Mouse (Mus musculus) stomach, embryonic 16.5 days (tissue): ENCODE measurements around the gene Yme1l1. TPM values are rescaled to one million over a fixed set of nuclear protein-coding genes. Genes with fewer than 3 reads are reported as not detected.

ENCODE experiments used
- ATAC-seq: fragments of 200-750 bp; cut with Nextera tagmentation; 2 replicates; pipeline ENCODE4 v1.8.0; 2017; ENCODE audit warnings: moderate number of reproducible peaks, moderate TSS enrichment; ENCODE audit not compliant: insufficient read depth, low FRiP score
- H3K27ac ChIP-seq: fragments of 300-500 bp; sonication (generic); 2 replicates; pipeline ENCODE4 v1.5.1; 2014; ENCODE audit warnings: low read length
- H3K27me3 ChIP-seq: fragments of 300-500 bp; sonication (generic); 2 replicates; pipeline ENCODE4 v1.6.1; 2014; ENCODE audit warnings: low read length, control low read depth, mixed read lengths; ENCODE audit not compliant: control insufficient read depth, insufficient read depth
- H3K36me3 ChIP-seq: fragments of 300-500 bp; sonication (generic); 2 replicates; pipeline ENCODE4 v1.6.1; 2014; ENCODE audit warnings: low read length; ENCODE audit not compliant: control insufficient read depth, insufficient read depth
- H3K4me1 ChIP-seq: fragments of 300-500 bp; sonication (generic); 2 replicates; pipeline ENCODE4 v1.6.1; 2014; ENCODE audit warnings: low read length, control low read depth, mixed read lengths; ENCODE audit not compliant: control insufficient read depth, insufficient read depth
- H3K4me2 ChIP-seq: fragments of 300-500 bp; sonication (generic); 2 replicates; pipeline ENCODE4 v1.6.1; 2014; ENCODE audit warnings: low read depth, low read length, mixed read lengths
- H3K4me3 ChIP-seq: fragments of 300-500 bp; sonication (generic); replicated peaks from 2 replicates; pipeline ENCODE4 v1.5.1; 2014; ENCODE audit warnings: mild to moderate bottlenecking, low read length
- H3K9ac ChIP-seq: fragments of 300-500 bp; sonication (generic); 2 replicates; pipeline ENCODE4 v1.6.1; 2014; ENCODE audit warnings: low read length
- H3K9me3 ChIP-seq: fragments of 300-500 bp; sonication (generic); replicated peaks from 2 replicates; pipeline ENCODE4 v1.6.1; 2016; ENCODE audit warnings: low read length, control low read depth; ENCODE audit not compliant: control insufficient read depth
- WGBS: fragments of 180-500 bp; shearing (Covaris S2); extraction: QIAGEN DNeasy Blood & Tissue Kit; methylation state at CpG from one replicate; pipeline ENCODE4 v1.1.7; 2014; 5-methylcytosine and 5-hydroxymethylcytosine counted together
- polyA plus RNA-seq: library from polyadenylated mRNA; unstranded; fragments of >200 nt; fragmentation: Nextera tagmentation; extraction: Ambion mirVana; gene quantifications from 2 replicates; pipeline ENCODE4 v1.2.1, GENCODE M21; 2015

Gene Yme1l1
- polyA plus RNA-seq, 1 experiment from 2014 or later = 73.4 TPM

DNA sequence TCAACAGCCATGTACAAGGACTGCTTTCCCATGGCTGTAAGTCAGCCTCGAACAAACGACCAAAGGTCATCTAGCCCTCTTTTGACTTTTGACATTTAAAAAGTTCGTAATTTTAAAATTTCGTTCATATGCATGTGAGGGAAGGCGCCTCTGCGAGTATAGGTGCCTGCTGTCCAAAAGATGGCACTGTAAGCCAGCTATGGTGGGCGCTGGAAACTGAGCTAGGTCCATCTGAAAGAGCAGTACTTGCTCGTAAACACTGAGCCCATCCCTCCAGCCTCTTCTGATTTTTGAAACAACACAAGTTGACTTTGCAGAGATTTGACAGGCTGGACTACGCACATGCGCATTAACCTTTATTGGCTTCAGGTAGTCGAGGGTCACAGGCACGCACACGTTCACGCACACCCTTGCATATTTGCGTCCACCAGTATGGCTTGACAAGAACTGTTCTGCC is 50.9 kb downstream of the Yme1l1 start, which contains the start of gene 4931423N10Rik:
Gene 4931423N10Rik, plus strand, starts transcription at position 407 of the 457 bp plus-strand sequence.
- 74% methylated on average over 15 of the region's 15 CpGs for WGBS
- H3K27ac ChIP-seq = no peak within 1 kb of the TSS
- no peaks in the 10 kb centered on the region for H3K9me3 ChIP-seq
- no peaks in the 10 kb centered on the region for H3K27me3 ChIP-seq
- no peaks in the 10 kb centered on the region for H3K4me1 ChIP-seq
- no peak within 1 kb of the TSS for H3K4me2 ChIP-seq
- no peak within 1 kb of the TSS for H3K4me3 ChIP-seq
- no peaks in the 10 kb centered on the region for H3K36me3 ChIP-seq
- no peak within 1 kb of the TSS for H3K9ac ChIP-seq
- ATAC-seq = no peak

DNA sequence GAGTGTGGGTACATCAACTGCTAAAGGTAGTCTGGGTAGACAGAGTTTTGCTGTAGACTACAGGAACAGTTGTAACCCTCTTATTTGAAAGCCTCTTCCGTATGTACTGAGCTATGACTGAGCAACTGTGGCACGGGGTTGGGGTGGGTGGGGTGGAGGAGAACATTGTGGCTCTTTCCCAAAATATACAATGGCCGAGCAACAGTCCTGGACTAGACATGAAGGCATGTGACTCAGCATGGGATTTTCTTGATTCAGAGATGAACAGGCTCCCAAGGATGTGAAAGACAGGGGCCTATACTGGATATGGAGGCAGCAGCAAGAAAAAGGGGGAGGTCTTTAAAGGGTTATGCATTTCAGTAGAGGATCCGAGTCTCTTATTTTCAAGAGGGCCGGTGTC is 57.5 kb downstream of the Yme1l1 start:
- 78% methylated on average over 5 of the region's 5 CpGs for WGBS
- no peak for ATAC-seq
- no peaks in the 10 kb centered on the region for H3K4me1 ChIP-seq

DNA sequence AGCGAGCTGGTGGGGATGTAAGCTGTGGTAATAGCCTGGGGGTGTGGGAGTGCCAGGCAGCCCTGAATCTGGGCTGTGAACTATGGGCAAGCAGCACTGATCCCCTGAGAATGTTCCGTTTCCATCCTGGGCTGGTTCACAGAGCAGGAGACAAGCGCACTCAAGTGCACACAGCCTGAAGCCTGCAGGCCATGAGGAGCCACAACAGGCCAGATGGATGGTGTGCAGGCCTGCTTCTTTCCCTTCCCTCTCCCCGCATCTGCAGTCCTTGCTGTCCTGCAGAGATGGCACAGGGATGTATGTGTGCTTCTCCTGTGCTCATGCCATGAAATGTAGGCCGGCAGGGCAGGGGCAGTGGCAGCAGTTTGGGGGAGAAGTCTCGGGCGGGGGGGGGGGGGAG is 69.0 kb downstream of the Yme1l1 start:
- Histone ChIP-seq H3K36me3 (no peaks in the 10 kb centered on the region), H3K27ac (no peak overlapping the region), H3K4me3 (no peak overlapping the region), H3K4me2 (no peak overlapping the region), H3K9me3 (no peaks in the 10 kb centered on the region), H3K27me3 (no peaks in the 10 kb centered on the region), H3K9ac (no peak overlapping the region), H3K4me1 (no peaks in the 10 kb centered on the region)
- 53% methylated on average over 6 of the region's 7 CpGs for WGBS
- ATAC-seq = no peak

More for the DNA sequence above, 57.5 kb downstream of the Yme1l1 start:
- Histone ChIP-seq H3K27ac (no peak overlapping the region), H3K36me3 (no peaks in the 10 kb centered on the region), H3K9me3 (no peaks in the 10 kb centered on the region), H3K4me2 (no peak overlapping the region), H3K4me3 (no peak overlapping the region), H3K9ac (no peak overlapping the region), H3K27me3 (no peaks in the 10 kb centered on the region)

DNA sequence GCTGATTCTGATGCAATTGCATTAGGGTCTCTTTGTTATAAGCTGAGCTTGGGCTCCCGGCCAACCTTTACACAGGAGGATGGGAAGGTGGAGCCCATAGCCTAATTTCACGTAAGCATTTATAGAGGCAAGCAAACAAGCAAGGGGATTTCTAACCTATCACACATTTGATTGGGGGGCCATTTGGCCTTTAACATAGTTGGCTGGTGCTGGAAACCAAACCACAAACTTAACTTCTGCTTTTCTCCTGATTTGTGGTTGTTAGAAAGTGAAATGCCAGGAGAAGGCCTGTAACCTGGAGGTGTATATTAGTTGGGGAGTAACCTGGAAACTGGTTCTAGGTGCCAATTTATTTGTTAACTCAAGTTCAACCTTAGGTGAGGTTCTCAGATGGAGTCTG is 72.3 kb downstream of the Yme1l1 start:
- Histone ChIP-seq H3K27ac (no peak overlapping the region), H3K4me3 (no peak overlapping the region), H3K9ac (no peak overlapping the region), H3K27me3 (no peaks in the 10 kb centered on the region), H3K9me3 (no peaks in the 10 kb centered on the region), H3K4me1 (no peaks in the 10 kb centered on the region), H3K36me3 (no peaks in the 10 kb centered on the region), H3K4me2 (no peak overlapping the region)
- ATAC-seq = no peak
- WGBS = 70% methylated on average over 2 of the region's 2 CpGs

DNA sequence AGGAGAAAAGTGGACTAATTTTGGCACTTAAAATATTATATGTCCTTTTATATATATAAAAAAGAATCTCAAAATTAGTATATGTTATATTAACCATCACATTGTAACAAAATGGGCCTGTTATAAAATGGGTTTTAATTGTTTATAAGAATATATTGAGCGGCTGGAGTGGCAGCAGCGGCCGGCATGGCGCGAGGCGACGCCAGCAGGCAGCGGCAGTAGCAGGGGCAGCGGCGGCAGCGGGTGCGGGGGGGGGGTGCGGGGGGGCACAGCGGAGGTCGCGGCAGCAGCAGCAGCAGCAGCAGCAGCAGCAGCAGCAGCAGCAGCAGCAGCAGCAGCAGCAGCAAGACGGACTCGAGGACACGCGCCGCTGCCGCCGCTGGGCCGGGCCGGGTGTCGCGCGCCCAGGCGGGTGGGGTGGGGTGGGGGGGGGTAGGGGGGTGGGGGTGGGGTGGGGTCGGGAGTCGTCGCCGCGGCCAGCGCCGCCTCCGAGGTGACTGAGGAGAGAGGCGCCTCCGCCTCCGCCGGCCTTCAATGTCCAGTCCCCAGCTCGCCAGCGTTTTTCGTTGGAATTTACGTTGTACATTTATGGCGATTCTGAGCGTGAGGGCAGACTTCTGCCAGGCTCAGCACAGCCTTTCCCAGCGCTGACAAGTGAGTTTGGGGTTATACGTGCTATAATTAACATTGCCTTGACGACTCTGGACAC is 78.0 kb downstream of the Yme1l1 start:
- Histone ChIP-seq H3K36me3 (no peaks in the 10 kb centered on the region), H3K9me3 (no peaks in the 10 kb centered on the region), H3K4me3 (peak overlapping the region; percentile 44), H3K9ac (peak overlapping the region; percentile 64), H3K4me1 (no peaks in the 10 kb centered on the region), H3K27ac (no peak overlapping the region), H3K4me2 (peak overlapping the region; percentile 78), H3K27me3 (no peaks in the 10 kb centered on the region)
- ATAC-seq = no peak; the same call in 1 of the 2 replicates
- WGBS = 1% methylated on average over 31 of the region's 50 CpGs

Other genes with a start within 250 kb of the Yme1l1 start
- 59.7 and 66.9 TPM in 2 replicates for gene Abi1, start 116.1 kb upstream of the Yme1l1 start, polyA plus RNA-seq
- 41.8 and 42.5 TPM in 2 replicates for gene Acbd5, start 88.2 kb upstream of the Yme1l1 start, polyA plus RNA-seq
- 8.2 and 10.1 TPM in 2 replicates for gene Mastl, start 345 bp upstream of the Yme1l1 start, polyA plus RNA-seq
- gene 4931423N10Rik, start 51.1 kb downstream of the Yme1l1 start, polyA plus RNA-seq = not detected in 2 replicates
- gene Nxph2, start 164.9 kb downstream of the Yme1l1 start, polyA plus RNA-seq = 0.25 and 0.37 TPM in 2 replicates